Mouse (Mus musculus): ENCODE results near the gene Ktn1.

- TF ChIP-seq CTCF (IDR thresholded peaks at IDR 0.05; ENCODE audit: extremely low read depth, insufficient read depth, low read length) (no peak), POLR2A (IDR thresholded peaks at IDR 0.05; ENCODE audit: extremely low read depth, insufficient read depth, low read length) (no peak)
These were observed 108.3 kb downstream of the Ktn1 start for GRCm38 (mm10) chr14:47756411-47757065.
